Mouse (Mus musculus): ENCODE results near the gene Gja1. TPM values are rescaled to one million over a fixed set of nuclear protein-coding genes. Genes with fewer than 3 reads are reported as not detected.

Gene Gja1
- polyA plus RNA-seq, 1 experiment from 2014 or later, result 80.3 TPM

DNA sequence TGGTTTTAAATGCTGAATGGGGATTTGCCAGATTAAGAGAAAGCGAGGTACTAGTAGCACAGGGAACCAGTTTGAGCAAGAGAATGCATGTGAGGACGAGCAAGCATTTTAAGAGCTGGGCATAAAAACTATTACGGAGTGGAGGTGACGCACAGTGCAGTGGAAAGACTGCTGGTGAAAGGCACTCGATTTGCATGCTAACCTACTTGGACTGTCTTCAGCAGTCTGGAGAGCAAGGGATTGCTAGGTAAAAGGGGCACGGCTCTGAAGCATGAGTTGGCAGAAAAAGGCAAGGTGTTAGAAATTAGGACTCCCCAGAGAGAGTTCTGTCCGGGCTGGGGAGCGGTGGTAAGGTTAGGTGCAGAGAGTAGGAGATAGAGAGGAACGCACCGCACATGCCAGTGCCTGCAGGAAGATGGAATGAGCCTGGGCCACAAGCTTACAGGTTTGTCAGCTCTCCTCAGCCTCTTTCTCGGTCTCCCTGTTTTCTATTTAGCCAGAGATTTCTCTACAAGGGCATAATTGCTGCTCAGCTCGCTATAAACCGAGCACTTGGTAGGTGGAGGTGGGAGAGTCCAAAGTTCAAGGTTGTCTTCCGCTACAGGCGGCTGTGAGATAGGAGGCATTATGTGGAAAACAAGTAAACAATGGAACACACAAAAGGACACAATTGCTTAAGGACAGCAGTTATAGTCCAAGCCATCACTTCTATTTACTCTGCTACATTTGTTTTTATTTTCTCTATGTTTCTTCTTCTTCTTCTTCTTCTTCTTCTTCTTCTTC lies 48.1 kb downstream of the Gja1 start:
- H3K27me3 ChIP-seq (replicated peaks), result no peaks in the 10 kb centered on the region
- H3K27ac ChIP-seq (replicated peaks), result no peak overlapping the region
- WGBS, result 63% methylated on average over 15 of the region's 15 CpGs
- ATAC-seq (ENCODE audit: low FRiP score), result no peak
- no peak overlapping the region for H3K4me2 ChIP-seq
- H3K9ac ChIP-seq (replicated peaks), result no peak overlapping the region
- no peaks in the 10 kb centered on the region for H3K4me1 ChIP-seq
- H3K9me3 ChIP-seq (replicated peaks), result no peaks in the 10 kb centered on the region
- H3K4me3 ChIP-seq (replicated peaks), result no peak overlapping the region
- H3K36me3 ChIP-seq, result no peaks in the 10 kb centered on the region

DNA sequence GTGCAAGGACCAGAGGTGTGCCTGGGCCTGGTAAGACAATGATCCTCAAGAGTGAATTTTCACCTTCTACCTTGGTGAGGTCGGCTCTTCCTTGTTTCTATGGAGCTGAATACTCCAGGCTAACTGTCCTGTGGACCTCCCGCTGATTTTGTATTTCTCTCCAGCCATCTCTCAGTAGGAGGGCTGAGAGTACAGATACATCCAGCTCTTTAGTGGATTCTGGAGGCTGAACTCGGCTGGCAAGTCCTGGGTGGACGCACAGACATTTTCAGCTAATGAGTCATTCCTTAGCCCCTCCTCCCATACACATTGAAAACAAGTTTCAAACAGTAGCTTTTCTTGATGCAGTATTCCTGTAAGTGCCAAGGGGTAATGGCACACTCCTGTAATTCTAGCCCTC lies 49.2 kb downstream of the Gja1 start:
- H3K4me2 ChIP-seq, result no peak overlapping the region
- H3K4me1 ChIP-seq, result peaks cover under 1% of the 10 kb centered on the region; the same call in 1 of the 2 replicates
- H3K36me3 ChIP-seq, result no peaks in the 10 kb centered on the region
- H3K4me3 ChIP-seq (replicated peaks), result no peak overlapping the region
- no peak overlapping the region for H3K27ac ChIP-seq (replicated peaks)
- no peaks in the 10 kb centered on the region for H3K9me3 ChIP-seq (replicated peaks)
- no peak for ATAC-seq (ENCODE audit: low FRiP score)
- no peak overlapping the region for H3K9ac ChIP-seq (replicated peaks)
- WGBS, result 47% methylated on average over 4 of the region's 4 CpGs
- H3K27me3 ChIP-seq (replicated peaks), result no peaks in the 10 kb centered on the region

DNA sequence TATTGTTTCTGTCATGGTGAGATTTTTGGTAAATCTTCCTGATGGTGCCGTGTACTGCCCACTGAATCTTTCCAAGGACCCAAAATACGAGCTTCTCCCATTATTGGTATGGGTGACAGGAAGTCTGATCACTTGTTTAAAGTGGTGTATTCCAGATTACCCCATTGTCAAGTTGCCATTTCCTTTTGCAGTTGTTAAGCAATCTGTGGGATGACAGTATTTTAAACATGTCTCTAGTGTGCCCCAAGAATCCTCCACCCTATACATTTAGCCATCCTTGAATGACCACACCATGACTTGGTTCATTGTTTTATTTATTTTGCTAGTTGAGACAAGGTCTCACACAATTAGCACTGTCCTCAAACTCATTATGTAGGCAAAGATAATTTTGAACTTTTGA lies 50.3 kb downstream of the Gja1 start:
- H3K9ac ChIP-seq (replicated peaks), result no peak overlapping the region
- H3K27me3 ChIP-seq (replicated peaks), result no peaks in the 10 kb centered on the region
- H3K27ac ChIP-seq (replicated peaks), result no peak overlapping the region
- 87% methylated on average over 2 of the region's 2 CpGs for WGBS
- H3K4me2 ChIP-seq, result no peak overlapping the region
- no peak overlapping the region for H3K4me3 ChIP-seq (replicated peaks)
- ATAC-seq (ENCODE audit: low FRiP score), result no peak
- H3K9me3 ChIP-seq (replicated peaks), result no peaks in the 10 kb centered on the region
- no peaks in the 10 kb centered on the region for H3K36me3 ChIP-seq
- H3K4me1 ChIP-seq, result peaks cover 10% of the 10 kb centered on the region

DNA sequence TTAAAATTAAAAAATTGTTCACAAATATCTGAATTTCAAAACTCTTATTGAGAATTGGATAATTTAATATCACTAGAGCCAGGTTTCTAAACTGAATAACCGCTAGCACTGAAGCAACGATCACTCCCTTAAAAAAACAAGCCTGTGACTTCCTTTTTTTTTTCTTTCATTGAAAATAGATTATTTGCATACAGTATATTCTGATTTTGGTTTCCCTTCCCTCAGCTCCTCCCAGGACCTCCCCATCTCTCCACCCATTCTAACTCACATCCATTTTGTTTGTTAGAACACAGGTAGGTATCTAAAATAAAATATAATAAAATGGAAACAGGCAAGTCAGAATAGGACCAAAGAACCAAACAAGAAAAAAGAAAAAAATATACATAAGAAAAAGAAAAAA lies 50.7 kb downstream of the Gja1 start:
- Histone ChIP-seq H3K27me3 (replicated peaks) (no peaks in the 10 kb centered on the region), H3K36me3 (no peaks in the 10 kb centered on the region), H3K27ac (replicated peaks) (no peak overlapping the region), H3K9me3 (replicated peaks) (no peaks in the 10 kb centered on the region), H3K4me3 (replicated peaks) (no peak overlapping the region), H3K4me2 (no peak overlapping the region), H3K9ac (replicated peaks) (no peak overlapping the region), H3K4me1 (peaks cover 14% of the 10 kb centered on the region)
- no peak for ATAC-seq (ENCODE audit: low FRiP score)
- 94% methylated on average over 2 of the region's 2 CpGs for WGBS

DNA sequence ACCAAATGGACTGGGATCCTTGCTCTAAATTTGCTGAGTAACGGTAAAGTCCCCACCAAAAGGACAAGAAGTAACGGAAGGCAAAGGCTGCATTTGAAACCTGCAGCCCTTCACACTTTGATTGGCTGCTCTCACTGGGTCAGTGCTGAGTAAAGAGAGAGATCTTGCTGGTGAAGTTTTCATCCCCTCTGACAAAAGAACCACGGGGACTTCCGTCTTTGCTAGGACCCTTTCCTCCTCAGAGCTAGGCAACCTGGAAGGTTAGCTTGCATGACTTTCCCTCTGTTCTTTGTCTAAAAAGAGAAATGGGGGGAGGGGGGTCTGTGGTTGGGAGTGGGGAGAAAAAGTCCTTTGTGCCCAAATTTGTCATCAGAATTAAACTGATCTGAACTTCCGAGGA lies 51.9 kb downstream of the Gja1 start:
- Histone ChIP-seq H3K9ac (replicated peaks) (no peak overlapping the region), H3K4me2 (no peak overlapping the region), H3K4me3 (replicated peaks) (no peak overlapping the region), H3K36me3 (no peaks in the 10 kb centered on the region), H3K9me3 (replicated peaks) (no peaks in the 10 kb centered on the region), H3K4me1 (peaks cover 14% of the 10 kb centered on the region), H3K27me3 (replicated peaks) (no peaks in the 10 kb centered on the region), H3K27ac (replicated peaks) (no peak overlapping the region)
- 85% methylated on average over 5 of the region's 5 CpGs for WGBS
- ATAC-seq (ENCODE audit: low FRiP score), result no peak

DNA sequence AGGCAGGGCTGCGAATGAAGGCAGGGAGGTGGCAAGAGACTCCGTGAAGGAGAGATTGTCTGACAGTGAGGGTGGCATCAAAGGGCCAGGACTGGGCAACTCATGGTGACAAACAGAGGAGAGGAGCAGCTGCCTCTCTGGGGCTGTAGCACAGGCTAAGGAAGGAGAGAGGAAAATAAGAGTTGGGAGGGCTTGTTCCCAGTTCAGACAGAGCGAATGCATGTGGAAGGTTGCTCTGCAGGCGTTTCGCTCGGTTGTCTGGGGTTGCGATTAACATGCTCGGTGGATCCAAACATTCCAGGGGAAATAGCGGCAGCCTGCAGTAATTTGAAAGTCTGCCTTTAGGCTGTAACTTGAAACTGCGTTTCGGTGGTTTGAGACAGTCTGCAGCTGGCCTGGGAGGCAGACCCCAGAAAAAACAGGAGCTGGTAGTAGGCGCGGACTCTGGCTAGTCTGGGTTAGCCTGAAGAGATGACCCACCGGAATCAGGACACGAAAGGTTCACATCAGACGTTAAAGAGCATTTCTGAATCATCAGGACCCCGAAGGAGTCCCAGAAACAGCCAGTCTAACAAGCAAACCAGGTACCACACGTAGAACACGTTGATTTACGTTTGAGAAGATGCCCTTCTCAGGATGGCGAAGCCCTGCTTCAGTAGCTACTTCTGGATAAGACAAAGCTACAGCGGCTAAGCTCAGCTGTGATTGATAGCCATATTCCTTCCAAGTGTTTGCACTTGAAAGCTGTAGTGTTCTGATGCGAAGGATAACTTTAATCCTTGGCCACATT lies 54.7 kb downstream of the Gja1 start:
- ATAC-seq (ENCODE audit: low FRiP score), result peak; percentile 79
- Histone ChIP-seq H3K27me3 (replicated peaks) (no peaks in the 10 kb centered on the region), H3K27ac (replicated peaks) (peak overlapping the region; percentile 71), H3K36me3 (no peaks in the 10 kb centered on the region), H3K9ac (replicated peaks) (peak overlapping the region; percentile 43), H3K4me3 (replicated peaks) (peak overlapping the region; percentile 32), H3K4me1 (peaks cover 14% of the 10 kb centered on the region), H3K9me3 (replicated peaks) (no peaks in the 10 kb centered on the region), H3K4me2 (peak overlapping the region; percentile 64)
- 11% methylated on average over 23 of the region's 23 CpGs for WGBS

DNA sequence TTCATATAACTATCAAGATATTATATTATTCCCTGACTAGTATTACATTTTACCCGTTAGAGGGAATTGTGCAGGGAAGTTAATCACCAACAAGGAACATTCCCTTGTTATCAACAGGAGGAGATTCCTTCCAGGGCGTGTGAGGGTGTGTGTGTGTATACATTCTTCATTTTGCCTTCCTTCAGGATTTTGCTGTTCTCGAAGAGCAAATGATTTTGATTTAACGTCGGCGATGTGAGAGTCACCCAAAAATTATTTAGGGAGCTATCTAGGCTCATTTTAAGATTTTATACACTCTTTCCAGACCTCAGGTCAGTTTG lies 55.2 kb downstream of the Gja1 start:
- Histone ChIP-seq H3K9me3 (replicated peaks) (no peaks in the 10 kb centered on the region), H3K4me1 (peaks cover 14% of the 10 kb centered on the region), H3K27me3 (replicated peaks) (no peaks in the 10 kb centered on the region), H3K4me3 (replicated peaks) (no peak overlapping the region), H3K27ac (replicated peaks) (no peak overlapping the region), H3K9ac (replicated peaks) (no peak overlapping the region), H3K4me2 (peak overlapping the region; percentile 64), H3K36me3 (no peaks in the 10 kb centered on the region)
- ATAC-seq (ENCODE audit: low FRiP score), result 0 out of 2 replicates have a peak, but pooled peaks have one; percentile 39
- 69% methylated on average over 6 of the region's 6 CpGs for WGBS

DNA sequence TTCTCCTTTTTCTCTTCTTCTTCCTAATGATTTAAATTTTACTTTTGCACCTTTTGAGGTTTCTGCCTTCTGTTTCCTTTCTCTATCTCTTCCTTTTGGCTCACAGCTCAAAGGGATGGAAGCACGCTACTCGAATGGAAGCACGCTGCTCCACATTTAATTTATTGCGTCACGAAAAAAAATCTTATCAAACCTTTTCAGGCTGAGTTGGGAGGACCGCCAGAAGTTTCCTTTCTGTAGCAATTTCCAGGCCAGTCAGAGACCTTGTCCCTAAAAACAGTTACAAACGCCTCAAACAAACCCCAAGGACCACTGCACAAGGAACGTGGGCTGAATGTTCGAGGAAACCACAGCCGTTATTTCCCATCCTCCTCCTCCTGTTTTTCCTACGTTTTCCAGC lies 60.2 kb downstream of the Gja1 start:
- Histone ChIP-seq H3K4me3 (replicated peaks) (no peak overlapping the region), H3K27ac (replicated peaks) (no peak overlapping the region), H3K4me2 (no peak overlapping the region), H3K9ac (replicated peaks) (no peak overlapping the region), H3K9me3 (replicated peaks) (no peaks in the 10 kb centered on the region), H3K27me3 (replicated peaks) (no peaks in the 10 kb centered on the region), H3K4me1 (peaks cover 5% of the 10 kb centered on the region; the same call in 1 of the 2 replicates), H3K36me3 (no peaks in the 10 kb centered on the region)
- no peak for ATAC-seq (ENCODE audit: low FRiP score)
- WGBS, result 83% methylated on average over 11 of the region's 11 CpGs

DNA sequence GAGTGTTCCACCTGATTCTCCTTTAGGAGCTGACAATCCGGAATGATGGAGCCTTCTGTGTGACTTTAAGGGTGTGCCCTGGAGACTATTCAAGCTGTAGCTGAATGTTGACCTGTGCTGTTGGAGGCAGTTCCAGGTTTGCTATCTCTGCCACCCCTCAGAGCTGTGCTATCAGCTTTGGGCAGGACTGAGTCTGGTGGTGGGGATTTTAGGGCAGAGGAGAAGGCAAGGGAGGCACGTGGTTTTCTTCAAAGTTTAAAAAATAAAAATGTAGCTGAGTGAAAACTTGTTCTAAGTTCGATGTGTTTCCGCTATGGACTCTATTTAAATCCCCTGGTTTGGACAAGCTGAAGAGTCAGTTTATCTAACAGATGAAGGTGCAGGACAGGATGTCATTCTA lies 62.5 kb downstream of the Gja1 start:
- WGBS, result 79% methylated on average over 4 of the region's 4 CpGs
- no peak overlapping the region for H3K27ac ChIP-seq (replicated peaks)
- no peak overlapping the region for H3K4me2 ChIP-seq
- no peak for ATAC-seq (ENCODE audit: low FRiP score)
- H3K36me3 ChIP-seq, result no peaks in the 10 kb centered on the region
- H3K9me3 ChIP-seq (replicated peaks), result no peaks in the 10 kb centered on the region
- H3K27me3 ChIP-seq (replicated peaks), result no peaks in the 10 kb centered on the region
- no peak overlapping the region for H3K9ac ChIP-seq (replicated peaks)
- H3K4me1 ChIP-seq, result no peaks in the 10 kb centered on the region
- no peak overlapping the region for H3K4me3 ChIP-seq (replicated peaks)

DNA sequence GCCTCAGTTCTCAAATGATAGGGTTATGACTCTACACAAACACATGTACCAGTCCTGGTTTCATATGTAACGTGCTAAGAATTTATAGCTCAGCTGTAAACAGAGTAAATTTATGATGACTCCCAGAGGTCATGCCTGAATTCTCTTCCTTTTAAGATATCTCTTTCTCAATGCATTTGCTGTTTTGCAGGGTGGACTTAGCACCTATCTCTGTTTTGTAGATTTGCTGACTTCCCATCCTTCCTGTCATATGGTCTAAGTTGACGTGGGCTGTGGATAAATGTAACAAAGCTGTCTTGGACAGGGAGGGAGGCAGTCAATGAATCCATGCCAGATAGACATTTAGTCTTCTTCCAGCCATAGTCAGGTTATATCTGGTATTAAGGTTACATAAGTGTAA lies 67.3 kb downstream of the Gja1 start:
- Histone ChIP-seq H3K9me3 (replicated peaks) (no peaks in the 10 kb centered on the region), H3K36me3 (no peaks in the 10 kb centered on the region), H3K4me1 (no peaks in the 10 kb centered on the region), H3K9ac (replicated peaks) (no peak overlapping the region), H3K4me3 (replicated peaks) (no peak overlapping the region), H3K4me2 (no peak overlapping the region), H3K27me3 (replicated peaks) (no peaks in the 10 kb centered on the region), H3K27ac (replicated peaks) (no peak overlapping the region)
- 79% methylated on average over 2 of the region's 2 CpGs for WGBS
- ATAC-seq (ENCODE audit: low FRiP score), result no peak

DNA sequence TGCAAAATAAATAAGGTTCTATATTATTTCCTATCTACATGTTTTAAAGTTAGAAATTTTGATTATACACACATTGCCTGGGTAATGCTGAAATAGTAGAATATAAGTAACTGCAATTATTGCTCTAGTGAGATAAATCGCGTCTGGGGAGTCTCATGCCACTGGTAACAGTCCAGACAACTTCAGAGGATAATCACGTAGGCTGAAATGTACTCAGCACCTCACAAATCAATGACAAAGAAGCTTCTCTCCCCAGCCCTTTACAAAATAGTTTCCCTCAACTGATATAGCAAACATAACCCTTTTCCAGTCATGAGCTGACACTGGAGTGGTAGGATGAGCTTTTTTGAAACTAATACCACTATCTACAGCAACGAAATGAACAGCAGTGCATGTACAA lies 71.9 kb downstream of the Gja1 start:
- Histone ChIP-seq H3K27me3 (replicated peaks) (no peaks in the 10 kb centered on the region), H3K4me1 (no peaks in the 10 kb centered on the region), H3K4me3 (replicated peaks) (no peak overlapping the region), H3K27ac (replicated peaks) (no peak overlapping the region), H3K36me3 (no peaks in the 10 kb centered on the region), H3K9me3 (replicated peaks) (no peaks in the 10 kb centered on the region), H3K4me2 (no peak overlapping the region), H3K9ac (replicated peaks) (no peak overlapping the region)
- no peak for ATAC-seq (ENCODE audit: low FRiP score)
- WGBS, result 85% methylated on average over 4 of the region's 4 CpGs
